12 mouse cellular contexts compared by ENCODE assay signal in genomic region chr9:30618181-30618580, GRCm38 (mm10).
"Had no signal": no experiment of that assay in that cellular context is flagged by ENCODE, and none has a peak within 500 bp of the region (broad histone marks: within the 10 kb centered on the region; RNA-seq: fewer than 3 reads in every experiment).

No protein-coding gene starts in this region.

- DNase-seq: lung, adult 18-20 months; lung, embryonic 14.5 days; lung, postnatal 10 days; lung, postnatal 4 days; retina, postnatal 1 day; right cerebral cortex, adult 18-20 months; right cerebral cortex, postnatal 25 days; right cerebral cortex, postnatal 4 days; spleen, adult 18-20 months; thymus, adult 18-20 months; thymus, postnatal 14 days; thymus, postnatal 36 days had no signal
